Mouse (Mus musculus) cerebellum, postnatal 10 days (tissue): ENCODE measurements around the gene Kdm5a.

Experiments used
- DNase-seq, 2 experiments: peaks; one replicate each; pipeline ENCODE4 v3.0.0; 2021; ENCODE audit warnings: mixed read lengths in 2 of 2

The Kdm5a gene

DNA sequence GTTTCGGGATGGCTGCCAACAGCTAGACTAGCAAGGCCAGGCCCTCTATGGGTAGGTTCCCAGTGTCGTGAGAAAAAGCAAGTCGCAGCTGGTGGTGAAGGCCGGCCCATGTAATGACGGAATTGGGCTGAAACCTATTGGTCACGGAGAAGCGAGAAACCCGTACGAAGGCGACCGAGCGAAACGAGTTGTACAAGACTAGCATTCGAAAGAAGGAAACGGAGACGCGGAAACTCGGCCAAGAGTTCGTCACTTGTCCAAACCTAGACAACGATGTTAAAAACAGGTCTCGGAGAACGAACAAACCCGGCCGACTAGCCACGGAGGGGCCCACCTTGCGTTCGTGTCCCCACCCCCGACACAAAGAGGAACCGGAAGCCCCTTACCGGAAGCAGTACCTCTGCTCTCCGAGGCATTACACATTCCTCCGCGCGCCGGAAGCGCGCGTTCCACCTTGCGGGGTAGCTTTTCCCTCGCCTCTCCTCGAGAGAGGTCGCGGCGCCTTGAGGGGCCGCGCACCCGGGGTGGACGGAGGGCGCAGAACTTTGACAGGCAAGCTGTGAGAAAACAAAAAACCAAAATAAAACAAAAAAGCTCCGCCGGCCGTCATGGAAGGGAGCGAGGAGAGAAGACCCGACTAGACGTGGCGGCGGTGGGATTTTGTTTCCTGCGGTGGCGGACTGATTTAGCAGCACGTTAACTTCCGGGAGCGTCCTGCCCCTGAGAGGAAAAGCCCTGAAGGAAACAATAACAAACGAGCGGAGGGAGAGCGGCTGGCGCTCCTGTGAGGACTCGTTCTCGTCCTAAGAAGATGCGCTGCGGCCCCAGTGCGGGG lies at the start of gene Kdm5a, which contains the start of gene Ccdc77:
Gene Kdm5a, plus strand, starts transcription at position 437 of the 835 bp plus-strand sequence.
Gene Ccdc77, minus strand, starts transcription at position 687 of the 835 bp plus-strand sequence.
- peak; percentile 95 to 96 for DNase-seq

DNA sequence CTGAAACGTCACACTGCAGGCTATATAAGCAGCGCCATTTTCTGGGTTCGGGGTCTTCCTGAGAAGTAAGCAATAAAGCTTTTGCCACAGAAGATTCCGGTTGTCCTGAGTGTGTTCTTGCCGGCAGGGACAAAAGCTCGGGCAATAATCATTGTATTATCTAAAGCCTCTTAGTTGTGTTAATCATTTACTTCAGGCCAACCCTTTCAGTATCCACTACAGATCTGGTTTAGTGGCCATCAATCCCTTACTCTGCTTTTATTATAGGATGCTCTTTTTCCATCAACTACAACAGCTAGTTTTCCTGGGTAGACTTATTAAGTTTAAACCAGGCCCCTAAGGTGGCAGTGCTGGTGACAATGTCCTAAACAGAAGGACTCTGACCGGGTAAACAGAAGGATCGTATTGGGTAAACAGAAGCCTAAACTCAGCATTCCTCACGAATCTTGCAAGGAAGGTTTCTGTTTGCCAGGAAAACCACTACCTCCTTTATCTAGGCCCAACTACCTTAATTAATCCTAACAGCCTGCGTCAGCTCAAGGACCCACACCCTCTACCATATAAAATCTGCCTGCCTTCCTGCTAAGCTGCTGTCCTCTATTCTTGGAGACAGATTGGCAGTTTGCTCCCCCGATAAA lies 45.5 kb upstream of the Kdm5a start:
- DNase-seq: no peak

DNA sequence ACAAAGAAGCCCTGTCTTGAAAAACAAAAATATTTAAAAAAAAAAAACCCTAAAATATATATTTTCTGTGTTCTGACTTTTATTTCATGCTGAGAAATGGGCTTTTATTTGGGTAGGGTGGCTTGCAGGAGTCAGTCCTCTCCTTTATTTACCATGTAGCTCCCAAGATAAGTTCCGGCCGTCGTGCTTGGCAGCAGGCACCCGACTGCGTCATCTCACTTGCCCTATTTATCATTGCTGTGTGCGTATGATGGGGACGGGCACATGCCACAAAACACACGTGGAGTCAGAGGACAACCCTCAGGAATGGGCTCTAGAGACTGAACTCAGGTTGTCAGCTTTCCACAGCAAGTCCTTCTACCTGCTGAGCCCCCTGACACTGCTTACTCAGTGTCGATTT lies 44.8 kb upstream of the Kdm5a start:
- no peak for DNase-seq

- DNase-seq: no peak
Observed at GRCm38 (mm10) chr6:120320369-120320768, 43.6 kb upstream of the Kdm5a start.

- peak; percentile 80 to 85 for DNase-seq
Observed at GRCm38 (mm10) chr6:120324295-120324927, 39.5 kb upstream of the Kdm5a start.

DNA sequence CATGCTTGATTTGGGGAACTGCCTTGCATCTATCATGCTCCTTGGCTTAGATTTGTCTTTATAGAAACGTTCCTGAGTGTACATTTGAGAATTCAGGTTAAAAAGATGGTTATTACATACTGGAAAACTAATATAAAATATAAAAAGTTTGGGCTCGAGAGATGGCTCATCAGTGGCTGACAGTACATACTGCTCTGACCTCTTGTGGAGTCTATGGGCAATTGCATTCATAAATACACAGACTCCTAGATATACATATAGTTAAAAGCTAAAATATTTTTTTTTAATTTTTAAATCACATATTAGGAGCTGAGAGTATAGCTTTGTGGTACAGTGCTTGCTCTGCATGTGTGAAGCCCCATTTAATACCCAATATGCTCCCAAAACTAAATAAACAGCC lies 31.6 kb upstream of the Kdm5a start:
- DNase-seq: no peak

DNA sequence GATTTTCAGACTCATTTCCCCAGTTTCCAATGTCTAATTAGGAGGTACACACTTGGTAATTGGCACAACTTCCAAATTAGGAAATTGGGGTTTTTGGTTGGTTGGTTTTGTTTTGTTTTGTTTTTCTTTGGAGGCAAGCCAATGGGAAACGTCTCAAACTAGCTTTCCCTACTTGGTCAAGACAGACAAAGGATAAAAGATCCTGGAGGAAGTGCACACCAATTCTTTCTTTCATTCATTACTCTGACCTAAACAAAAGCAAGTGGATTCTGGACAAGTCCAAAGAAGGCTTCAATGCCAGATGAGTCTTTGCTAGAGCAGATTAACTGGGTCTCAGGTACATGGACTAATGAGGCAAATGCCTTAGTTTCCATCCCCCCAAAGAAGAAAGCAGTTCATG lies 19.9 kb upstream of the Kdm5a start:
- no peak for DNase-seq

DNA sequence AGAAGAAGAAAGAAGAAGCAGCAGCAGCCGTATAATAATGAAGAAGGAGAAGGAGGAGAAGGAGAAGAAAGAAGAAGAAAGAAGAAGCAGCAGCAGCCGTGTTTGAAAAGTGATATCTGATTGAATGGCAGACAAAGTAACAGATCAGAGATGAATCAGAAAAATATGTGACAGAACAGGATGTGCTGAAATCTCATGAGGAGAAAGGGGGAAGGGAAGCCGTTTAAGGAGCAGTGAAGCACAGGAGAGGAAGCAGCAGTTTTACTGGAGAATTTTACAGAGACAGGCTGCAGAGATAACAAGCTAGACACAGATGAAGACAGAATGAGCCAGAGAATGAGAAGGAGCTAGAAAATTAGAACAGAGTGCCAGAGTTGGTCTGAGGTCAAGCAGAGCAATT lies 14.9 kb upstream of the Kdm5a start:
- DNase-seq: no peak

- DNase-seq: no peak
Observed at GRCm38 (mm10) chr6:120356478-120356877, 7.4 kb upstream of the Kdm5a start.

- DNase-seq: peak; percentile 84 to 86
Observed at GRCm38 (mm10) chr6:120356951-120357945, 6.7 kb upstream of the Kdm5a start.

- DNase-seq: no peak
Observed at GRCm38 (mm10) chr6:120362124-120362523, 1.8 kb upstream of the Kdm5a start.

- DNase-seq: peak in 1 of 2 experiments; percentile 7
Observed at GRCm38 (mm10) chr6:120362774-120363687, 893 bp upstream of the Kdm5a start.

GRCm38 (mm10) chr6:120364523-120364905 lies 590 bp downstream of the Kdm5a start:
- DNase-seq: no peak

GRCm38 (mm10) chr6:120365051-120365450 lies 1.1 kb downstream of the Kdm5a start:
- peak; percentile 9 to 25 for DNase-seq

DNA sequence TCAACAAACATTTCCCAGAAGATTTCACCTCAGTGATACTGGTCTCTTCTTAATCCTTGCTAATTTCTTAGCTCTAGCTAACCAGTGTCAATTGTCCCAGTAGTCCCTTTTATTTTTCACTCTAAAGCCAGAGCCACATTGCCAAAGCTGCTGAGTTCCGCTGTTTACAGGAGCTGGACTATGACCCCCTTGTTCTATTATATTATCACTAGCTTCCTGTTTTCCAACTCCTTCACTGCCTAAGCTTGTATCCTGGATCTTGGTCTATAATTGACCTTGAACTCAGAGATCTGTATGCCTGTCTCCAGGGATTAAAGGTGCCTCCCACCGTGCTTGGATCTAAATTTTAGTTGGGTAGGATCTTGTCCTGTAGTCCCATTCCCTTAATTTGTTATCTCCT lies 12.8 kb downstream of the Kdm5a start:
- DNase-seq: no peak

DNA sequence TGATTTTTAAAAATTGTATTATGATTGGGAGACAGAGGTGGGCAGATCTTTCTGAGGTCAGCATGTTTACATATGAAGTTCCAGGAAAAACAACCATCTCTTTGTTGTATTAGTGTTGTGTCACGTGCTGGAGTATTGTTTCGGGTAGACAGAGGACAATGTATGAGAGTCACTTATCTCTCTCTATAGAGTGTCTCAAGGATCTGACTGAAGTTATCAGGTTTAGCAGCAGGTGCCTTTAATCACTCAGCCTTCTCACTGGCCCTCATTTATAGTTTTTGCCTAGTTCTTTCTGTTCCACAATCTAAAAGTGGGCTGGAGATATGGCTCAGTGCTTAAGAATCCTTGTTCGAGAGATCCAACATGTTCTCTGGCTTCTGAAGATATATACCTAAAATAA lies 26.1 kb downstream of the Kdm5a start:
- no peak for DNase-seq

DNA sequence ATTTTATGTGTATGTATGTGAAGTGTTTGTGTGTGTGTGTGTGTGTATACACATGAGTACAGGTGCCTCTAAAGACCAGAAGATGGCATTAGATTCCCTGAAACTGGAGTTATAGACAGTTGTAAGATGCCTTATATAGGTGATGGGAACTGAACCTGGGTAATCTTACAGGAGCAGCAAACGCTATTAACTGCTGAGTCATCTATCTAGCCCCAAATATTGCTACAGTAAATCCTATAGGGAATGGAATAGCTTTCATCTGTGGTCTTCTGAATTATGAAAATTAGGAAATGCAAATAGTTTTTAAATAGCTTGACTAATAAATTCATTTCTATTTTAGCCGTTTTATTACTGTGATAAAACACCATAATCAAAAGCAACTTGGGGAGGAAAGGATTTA lies 28.9 kb downstream of the Kdm5a start:
- no peak for DNase-seq

DNA sequence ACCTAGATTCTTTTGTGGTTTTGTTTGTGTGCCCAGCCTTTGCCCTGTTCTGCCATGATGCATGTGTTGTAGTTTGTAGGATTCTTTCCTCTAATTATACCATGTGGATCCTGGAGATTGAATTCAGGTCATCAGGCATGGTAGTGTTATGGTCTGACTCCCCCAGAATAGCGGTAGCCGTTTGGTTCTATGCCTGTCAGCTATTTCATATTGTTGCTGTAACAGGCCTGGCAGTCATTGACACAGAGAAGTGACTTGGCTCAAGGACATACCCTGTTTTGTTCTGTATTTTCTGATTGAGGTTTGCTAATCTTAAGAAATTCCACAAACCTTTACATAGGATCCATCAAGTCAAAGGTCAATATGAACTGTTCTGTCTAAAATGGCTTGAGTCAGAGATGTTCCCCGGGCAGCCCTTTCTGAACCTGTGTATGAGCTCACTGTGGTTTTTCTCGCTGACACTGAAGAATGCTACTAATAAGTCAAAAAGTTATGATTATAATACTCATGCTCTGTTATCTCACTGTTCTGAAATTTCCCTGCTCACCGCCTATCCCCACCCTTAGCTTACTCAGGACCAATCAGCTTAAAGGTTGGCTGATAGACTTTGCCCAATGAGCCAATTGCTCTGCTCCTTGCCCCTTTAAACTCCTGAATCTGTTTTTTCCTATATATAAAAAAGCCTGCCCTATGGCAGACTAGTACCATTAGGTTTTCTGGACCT lies 31.9 kb downstream of the Kdm5a start:
- no peak for DNase-seq

- no peak for DNase-seq
Observed at GRCm38 (mm10) chr6:120403936-120404335, 40.0 kb downstream of the Kdm5a start.

DNA sequence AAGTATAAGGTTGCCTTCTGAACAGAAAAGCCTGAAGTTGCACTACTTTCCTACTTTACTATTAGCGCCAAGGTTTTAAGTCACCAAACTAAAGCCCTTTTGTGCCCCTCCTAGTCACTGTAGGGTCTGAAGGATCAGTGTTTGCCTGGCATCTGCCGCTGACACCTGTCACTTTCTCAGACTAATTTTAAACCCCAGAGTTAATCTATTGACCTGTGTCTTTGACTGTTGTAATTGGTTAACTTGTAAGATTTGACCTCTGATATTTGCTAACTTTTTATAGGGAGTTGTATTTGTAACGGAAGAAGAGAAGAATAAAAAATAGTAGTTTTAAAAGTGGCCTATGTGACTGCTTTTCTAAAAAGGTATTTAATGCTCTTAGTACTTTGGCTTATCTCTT lies 74.2 kb downstream of the Kdm5a start:
- DNase-seq: no peak
